Mouse (Mus musculus) liver, adult (tissue): ENCODE measurements around the gene Moap1.

Experiments
- GATA4 ChIP-seq: IDR thresholded peaks from 2 replicates; pipeline ENCODE4 v1.6.1; 2014; ENCODE audit warnings: mild to moderate bottlenecking, low read length; ENCODE audit not compliant: insufficient replicate concordance

Gene Moap1

GRCm38 (mm10) chr12:102757689-102758402, 14.4 kb upstream of the Moap1 start, which contains the start of the genes Gm28051, Gon7 and Ubr7:
Gene Gm28051 (minus strand): TSS chr12:102757765.
Gene Gon7 (minus strand): TSS chr12:102757803.
Gene Ubr7 (plus strand): TSS chr12:102757967.
- TF ChIP-seq GATA4, result no peak

- TF ChIP-seq GATA4, result no peak
Measured at GRCm38 (mm10) chr12:102757055-102757688, 13.7 kb upstream of the Moap1 start.

- TF ChIP-seq GATA4, result no peak
Measured at GRCm38 (mm10) chr12:102756304-102756703, 12.8 kb upstream of the Moap1 start.

GRCm38 (mm10) chr12:102748256-102748655, 4.8 kb upstream of the Moap1 start:
- no peak for TF ChIP-seq GATA4

- TF ChIP-seq GATA4, result no peak
Measured at GRCm38 (mm10) chr12:102744839-102745238, 1.4 kb upstream of the Moap1 start.

GRCm38 (mm10) chr12:102743036-102743588, 349 bp downstream of the Moap1 start:
- TF ChIP-seq GATA4, result no peak

GRCm38 (mm10) chr12:102742056-102742455, 1.4 kb downstream of the Moap1 start:
- no peak for TF ChIP-seq GATA4

- TF ChIP-seq GATA4, result no peak
Measured at GRCm38 (mm10) chr12:102740285-102740684, 3.2 kb downstream of the Moap1 start.

- TF ChIP-seq GATA4, result no peak
Measured at GRCm38 (mm10) chr12:102739096-102739495, 4.4 kb downstream of the Moap1 start.

- no peak for TF ChIP-seq GATA4
Measured at GRCm38 (mm10) chr12:102733381-102733780, 10.1 kb downstream of the Moap1 start.

GRCm38 (mm10) chr12:102730798-102731619, 12.5 kb downstream of the Moap1 start:
- no peak for TF ChIP-seq GATA4

GRCm38 (mm10) chr12:102729855-102730797, 13.3 kb downstream of the Moap1 start:
- TF ChIP-seq GATA4, result no peak

GRCm38 (mm10) chr12:102725761-102726175, 17.7 kb downstream of the Moap1 start:
- no peak for TF ChIP-seq GATA4

- no peak for TF ChIP-seq GATA4
Measured at GRCm38 (mm10) chr12:102725146-102725545, 18.3 kb downstream of the Moap1 start.
